Mouse (Mus musculus) Patski (cell line): ENCODE measurements around the gene Gm2001. TPM values are rescaled to one million over a fixed set of nuclear protein-coding genes. Genes with fewer than 3 reads are reported as not detected.
"Not testable (repeated sequence)": the region's sequence is repeated elsewhere in the genome, so short reads cannot be mapped to it uniquely, and the experiment has no call there.

Experiments used
- ATAC-seq: fragments of 100-300 bp; one replicate; pipeline ENCODE4 v1.8.0; 2021
- CTCF ChIA-PET: fragments of 350-600 bp; sonication (Branson Sonifier 250); formaldehyde crosslinking; loops from one replicate; lab custom pipeline; 2022; ENCODE audit warnings: inconsistent platforms; lab: Charles Lee
- POLR2A ChIA-PET: fragments of 350-600 bp; sonication (Branson Sonifier 250); formaldehyde crosslinking; loops from one replicate; lab custom pipeline; 2022; ENCODE audit warnings: antibody characterized with exemption, inconsistent platforms; lab: Charles Lee
- DNase-seq: peaks from one replicate; pipeline ENCODE4 v3.0.0-alpha.2; 2011; ENCODE audit warnings: low read depth, low spot score
- H3K27me3 ChIP-seq: fragments of 371-371 bp; one replicate; pipeline ENCODE4 v1.5.1; 2021
- in situ Hi-C: fragments of 300-500 bp; cut with MboI; formaldehyde crosslinking; loops from 3 replicates; pipeline ENCODE4 v1.11.1; 2018; ENCODE audit warnings: low pct_unique_long_range_greater_than_20kb, mixed read lengths
- polyA plus RNA-seq: library from polyadenylated mRNA; unstranded; gene quantifications from one replicate; pipeline ENCODE4 v1.2.3, GENCODE M21; 2021

The Gm2001 gene
- polyA plus RNA-seq = not detected

GRCm38 (mm10) chr12:87842239-87842638, at the start of gene Gm2001:
Gene Gm2001, minus strand, starts transcription at chr12:87842339.
- POLR2A ChIA-PET, in situ Hi-C loops, DNase-seq, ATAC-seq, CTCF ChIA-PET, H3K27me3 ChIP-seq: not testable (repeated sequence)

GRCm38 (mm10) chr12:87873772-87874171, 31.6 kb upstream of the Gm2001 start, which contains the start of gene Gm2016:
Gene Gm2016, plus strand, starts transcription at chr12:87874072.
- DNase-seq, ATAC-seq, H3K27me3 ChIP-seq, in situ Hi-C loops, CTCF ChIA-PET, POLR2A ChIA-PET: not testable (repeated sequence)

- in situ Hi-C loops, DNase-seq, POLR2A ChIA-PET, CTCF ChIA-PET, ATAC-seq, H3K27me3 ChIP-seq: not testable (repeated sequence)
Observed at GRCm38 (mm10) chr12:87864048-87864447, 21.9 kb upstream of the Gm2001 start.

GRCm38 (mm10) chr12:87863638-87864037, 21.5 kb upstream of the Gm2001 start:
- DNase-seq, ATAC-seq, H3K27me3 ChIP-seq, POLR2A ChIA-PET, in situ Hi-C loops, CTCF ChIA-PET: not testable (repeated sequence)

- H3K27me3 ChIP-seq, ATAC-seq, DNase-seq, in situ Hi-C loops, POLR2A ChIA-PET, CTCF ChIA-PET: not testable (repeated sequence)
Observed at GRCm38 (mm10) chr12:87861740-87862692, 19.9 kb upstream of the Gm2001 start.

- H3K27me3 ChIP-seq, ATAC-seq, CTCF ChIA-PET, in situ Hi-C loops, POLR2A ChIA-PET, DNase-seq: not testable (repeated sequence)
Observed at GRCm38 (mm10) chr12:87856067-87856466, 13.9 kb upstream of the Gm2001 start.

GRCm38 (mm10) chr12:87850657-87851056, 8.5 kb upstream of the Gm2001 start:
- POLR2A ChIA-PET, DNase-seq, in situ Hi-C loops: not testable (repeated sequence)

GRCm38 (mm10) chr12:87816277-87816676, 25.9 kb downstream of the Gm2001 start, which contains the start of gene BB287469:
Gene BB287469, plus strand, starts transcription at chr12:87816577.
- CTCF ChIA-PET, POLR2A ChIA-PET, ATAC-seq, DNase-seq, in situ Hi-C loops, H3K27me3 ChIP-seq: not testable (repeated sequence)

More at GRCm38 (mm10) chr12:87850657-87851056, 8.5 kb upstream of the Gm2001 start:
- CTCF ChIA-PET, ATAC-seq, H3K27me3 ChIP-seq: not testable (repeated sequence)

- in situ Hi-C loops, H3K27me3 ChIP-seq, ATAC-seq, CTCF ChIA-PET, POLR2A ChIA-PET, DNase-seq: not testable (repeated sequence)
Observed at GRCm38 (mm10) chr12:87797971-87798370, 44.2 kb downstream of the Gm2001 start.

GRCm38 (mm10) chr12:87795212-87795611, 46.9 kb downstream of the Gm2001 start, which contains the start of gene Gm21936:
Gene Gm21936, plus strand, starts transcription at chr12:87795512.
- in situ Hi-C loops, CTCF ChIA-PET, POLR2A ChIA-PET, H3K27me3 ChIP-seq, DNase-seq, ATAC-seq: not testable (repeated sequence)

Other genes with a start within 250 kb of the Gm2001 start
- gene Oog1, start 239.7 kb downstream of the Gm2001 start, polyA plus RNA-seq = 0.19 TPM
- gene Gm4027, start 223.5 kb downstream of the Gm2001 start, polyA plus RNA-seq = 0.13 TPM
- gene Gm16381, start 197.7 kb downstream of the Gm2001 start, polyA plus RNA-seq = not detected
- not detected for gene Gm21319, start 66.6 kb downstream of the Gm2001 start, polyA plus RNA-seq
- gene Gm21936, start 46.8 kb downstream of the Gm2001 start, polyA plus RNA-seq = not detected
- gene BB287469, start 25.8 kb downstream of the Gm2001 start, polyA plus RNA-seq = not detected
- 0.39 TPM for gene Gm2016, start 31.7 kb upstream of the Gm2001 start, polyA plus RNA-seq
- 0.32 TPM for gene Gm2022, start 53.0 kb upstream of the Gm2001 start, polyA plus RNA-seq
- not detected for gene Gm2035, start 77.5 kb upstream of the Gm2001 start, polyA plus RNA-seq
- 0.03 TPM for gene Gm2042, start 111.7 kb upstream of the Gm2001 start, polyA plus RNA-seq
- gene Gm2075, start 169.5 kb upstream of the Gm2001 start, polyA plus RNA-seq = not detected
- not detected for gene Gm6803, start 176.4 kb upstream of the Gm2001 start, polyA plus RNA-seq
- not detected for gene Gm2056, start 184.7 kb upstream of the Gm2001 start, polyA plus RNA-seq
- gene Gm16368, start 241.4 kb upstream of the Gm2001 start, polyA plus RNA-seq = not detected